Mouse (Mus musculus) retina, postnatal 1 day (tissue): ENCODE data around the gene Rnase1.

Experiments used
- DNase-seq: peaks from one replicate; pipeline ENCODE4 v3.0.0-alpha.2; 2012

Rnase1 gene

GRCm38 (mm10) chr14:51132372-51132771 is 14.2 kb downstream of the Rnase1 start:
- no peak for DNase-seq

GRCm38 (mm10) chr14:51131086-51131815 is 15.3 kb downstream of the Rnase1 start:
- DNase-seq: no peak

GRCm38 (mm10) chr14:51130315-51130940 is 16.2 kb downstream of the Rnase1 start:
- no peak for DNase-seq

GRCm38 (mm10) chr14:51129624-51129975 is 17.0 kb downstream of the Rnase1 start:
- DNase-seq: no peak

- DNase-seq: no peak
Measured at GRCm38 (mm10) chr14:51128775-51129623, 17.6 kb downstream of the Rnase1 start.

- no peak for DNase-seq
Measured at GRCm38 (mm10) chr14:51127648-51128258, 18.8 kb downstream of the Rnase1 start.

DNA sequence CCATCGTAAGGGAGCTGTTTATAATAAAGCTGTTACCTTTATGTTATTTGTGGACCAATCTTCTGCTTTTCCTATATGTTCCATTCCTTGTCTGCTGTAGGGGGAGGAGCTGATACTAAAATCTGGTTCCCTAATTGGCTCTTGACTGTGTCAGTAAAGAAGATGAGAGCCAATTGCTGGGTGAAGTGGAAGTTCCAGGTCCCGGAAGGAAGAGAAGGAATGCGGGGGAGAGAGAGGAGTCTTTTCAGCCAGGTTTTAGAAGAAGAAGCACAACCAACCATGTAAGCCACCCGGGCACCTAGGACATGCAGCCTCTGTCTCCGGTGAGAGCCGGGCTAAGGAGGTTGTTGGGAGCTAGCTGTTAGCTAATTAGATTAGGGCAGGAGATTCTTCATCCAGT is 20.9 kb downstream of the Rnase1 start:
- DNase-seq: no peak

GRCm38 (mm10) chr14:51113916-51114560 is 32.5 kb downstream of the Rnase1 start, which contains the start of gene Eddm3b:
Eddm3b (plus strand) TSS chr14:51114426.
- no peak for DNase-seq

GRCm38 (mm10) chr14:51113476-51113875 is 33.1 kb downstream of the Rnase1 start:
- peak; percentile 22 for DNase-seq

GRCm38 (mm10) chr14:51111966-51112365 is 34.6 kb downstream of the Rnase1 start:
- DNase-seq: no peak

GRCm38 (mm10) chr14:51106449-51106967 is 40.1 kb downstream of the Rnase1 start:
- DNase-seq: no peak

GRCm38 (mm10) chr14:51104366-51104765 is 42.2 kb downstream of the Rnase1 start:
- no peak for DNase-seq

- DNase-seq: peak; percentile 73
Measured at GRCm38 (mm10) chr14:51103217-51103616, 43.4 kb downstream of the Rnase1 start.

DNA sequence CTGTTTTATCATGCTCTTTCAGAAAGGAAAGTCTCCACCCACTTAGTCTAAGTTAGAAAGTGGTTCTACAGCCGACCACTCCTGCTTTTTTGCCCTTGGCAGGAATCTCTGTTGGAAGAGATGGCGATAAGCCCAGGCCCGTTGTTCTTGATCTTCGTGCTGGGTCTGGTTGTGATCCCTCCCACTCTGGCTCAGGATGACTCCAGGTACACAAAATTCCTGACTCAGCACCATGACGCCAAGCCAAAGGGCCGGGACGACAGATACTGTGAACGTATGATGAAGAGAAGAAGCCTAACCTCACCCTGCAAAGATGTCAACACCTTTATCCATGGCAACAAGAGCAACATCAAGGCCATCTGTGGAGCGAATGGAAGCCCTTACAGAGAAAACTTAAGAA is 45.3 kb downstream of the Rnase1 start:
- no peak for DNase-seq

- no peak for DNase-seq
Measured at GRCm38 (mm10) chr14:51098921-51099320, 47.7 kb downstream of the Rnase1 start.

- peak; percentile 72 for DNase-seq
Measured at GRCm38 (mm10) chr14:51098300-51098699, 48.3 kb downstream of the Rnase1 start.

GRCm38 (mm10) chr14:51095736-51096524 is 50.7 kb downstream of the Rnase1 start:
- DNase-seq: no peak
